Mouse (Mus musculus) forebrain, postnatal 0 days (tissue): ENCODE results near the gene Krt12. TPM values are rescaled to one million over a fixed set of nuclear protein-coding genes. Genes with fewer than 3 reads are reported as not detected.
A peak's percentile ranks its signal among the peaks of the same experiment; 100 is the strongest.

Experiments
- ATAC-seq: fragments of 200-750 bp; cut with Nextera tagmentation; 2 replicates; pipeline ENCODE4 v1.8.0; 2017; ENCODE audit warnings: mild to moderate bottlenecking, moderate library complexity
- DNase-seq: peaks from one replicate; pipeline ENCODE4 v3.0.0-alpha.2; 2015
- H3K27ac ChIP-seq: fragments of 300-500 bp; sonication (generic); 2 replicates; pipeline ENCODE4 v1.5.1; 2014; ENCODE audit warnings: low read depth, mild to moderate bottlenecking, antibody characterized with exemption, low read length, moderate library complexity, mixed read lengths
- H3K27me3 ChIP-seq: fragments of 300-500 bp; sonication (generic); 2 replicates; pipeline ENCODE4 v1.6.1; 2014; ENCODE audit warnings: mild to moderate bottlenecking, low read length, mixed read lengths; ENCODE audit not compliant: insufficient read depth
- H3K36me3 ChIP-seq: fragments of 300-500 bp; sonication (generic); 2 replicates; pipeline ENCODE4 v1.6.1; 2014; ENCODE audit warnings: mild to moderate bottlenecking, moderate library complexity; ENCODE audit not compliant: insufficient read depth
- H3K4me1 ChIP-seq: fragments of 300-500 bp; sonication (generic); 2 replicates; pipeline ENCODE4 v1.6.1; 2014; ENCODE audit warnings: antibody characterized with exemption; ENCODE audit not compliant: insufficient read depth
- H3K4me2 ChIP-seq: fragments of 300-500 bp; sonication (generic); 2 replicates; pipeline ENCODE4 v1.6.1; 2014; ENCODE audit warnings: low read depth, mild to moderate bottlenecking, moderate library complexity
- H3K4me3 ChIP-seq: fragments of 300-500 bp; sonication (generic); 2 replicates; pipeline ENCODE4 v1.5.1; 2014; ENCODE audit warnings: low read depth, low read length, mixed read lengths
- H3K9ac ChIP-seq: fragments of 300-500 bp; sonication (generic); 2 replicates; pipeline ENCODE4 v1.6.1; 2014; ENCODE audit warnings: mild to moderate bottlenecking
- H3K9me3 ChIP-seq: fragments of 300-500 bp; sonication (generic); 2 replicates; pipeline ENCODE4 v1.6.1; 2016; ENCODE audit warnings: low read length
- CTCF ChIP-seq: sonication (generic); IDR thresholded peaks from 2 replicates; pipeline ENCODE4 v1.5.1; 2016; ENCODE audit warnings: antibody characterized with exemption, control low read depth, low read depth
- WGBS: fragments of 180-500 bp; shearing (Covaris S2); extraction: QIAGEN DNeasy Blood & Tissue Kit; methylation state at CpG from one replicate; pipeline ENCODE4 v1.1.7; 2014; 5-methylcytosine and 5-hydroxymethylcytosine counted together
- polyA plus RNA-seq: library from polyadenylated mRNA; unstranded; fragments of >200 nt; fragmentation: Nextera tagmentation; extraction: Ambion mirVana; gene quantifications from 2 replicates; pipeline ENCODE4 v1.2.1, GENCODE M21; 2015
- total RNA-seq: library from RNA; depleted of rRNA; stranded (reverse); fragments of >200 nt; gene quantifications from 2 replicates; pipeline ENCODE4 v1.2.3, GENCODE M21; 2014; rRNA removed

Gene Krt12
- total and polyA plus RNA-seq, 2 experiments from 2014 or later: 0.14 to 1.3 TPM

GRCm38 (mm10) chr11:99369229-99369628 is 52.8 kb downstream of the Krt12 start:
- Histone ChIP-seq H3K4me1 (no peaks in the 10 kb centered on the region), H3K9me3 (no peaks in the 10 kb centered on the region), H3K36me3 (no peaks in the 10 kb centered on the region), H3K9ac (no peak overlapping the region), H3K27me3 (no peaks in the 10 kb centered on the region), H3K27ac (peak overlapping the region; percentile 54), H3K4me2 (no peak overlapping the region), H3K4me3 (no peak overlapping the region)
- no peak for DNase-seq
- 10% methylated on average over 3 of the region's 3 CpGs for WGBS
- peak; percentile 53 for TF ChIP-seq CTCF
- no peak for ATAC-seq

- 40% methylated on average over 10 of the region's 10 CpGs for WGBS
- Histone ChIP-seq H3K36me3 (no peaks in the 10 kb centered on the region), H3K9ac (no peak overlapping the region), H3K4me3 (no peak overlapping the region), H3K4me1 (no peaks in the 10 kb centered on the region), H3K4me2 (no peak overlapping the region), H3K27ac (no peak overlapping the region), H3K27me3 (no peaks in the 10 kb centered on the region), H3K9me3 (no peaks in the 10 kb centered on the region)
- TF ChIP-seq CTCF: peak; percentile 17; the same call in 1 of the 2 replicates
- DNase-seq: no peak
- no peak for ATAC-seq
Measured at GRCm38 (mm10) chr11:99366791-99367190, 55.3 kb downstream of the Krt12 start.

Other genes with a start within 250 kb of the Krt12 start
- gene Smarce1, start 191.2 kb downstream of the Krt12 start, total RNA-seq: 116 and 156 TPM in 2 replicates
- 227 and 228 TPM in 2 replicates for gene Smarce1, start 191.2 kb downstream of the Krt12 start, polyA plus RNA-seq
- gene Krt222, start 178.2 kb downstream of the Krt12 start, total RNA-seq: 6.5 and 7.4 TPM in 2 replicates
- gene Krt222, start 178.2 kb downstream of the Krt12 start, polyA plus RNA-seq: 4.8 and 8.7 TPM in 2 replicates
- gene Krt24, start 137.0 kb downstream of the Krt12 start, total RNA-seq: 0.15 TPM in 1 of 2 replicates, not detected in the other
- gene Krt24, start 137.0 kb downstream of the Krt12 start, polyA plus RNA-seq: 0.08 TPM in 2 replicates
- gene Krt25, start 99.3 kb downstream of the Krt12 start, total RNA-seq: not detected in 2 replicates
- 0.11 and 0.24 TPM in 2 replicates for gene Krt25, start 99.3 kb downstream of the Krt12 start, polyA plus RNA-seq
- gene Krt26, start 84.3 kb downstream of the Krt12 start, total RNA-seq: 0.14 TPM in 1 of 2 replicates, not detected in the other
- gene Krt26, start 84.3 kb downstream of the Krt12 start, polyA plus RNA-seq: 0.12 and 0.15 TPM in 2 replicates
- 0.23 TPM in 1 of 2 replicates, not detected in the other for gene Krt27, start 71.2 kb downstream of the Krt12 start, total RNA-seq
- gene Krt27, start 71.2 kb downstream of the Krt12 start, polyA plus RNA-seq: 0.10 TPM in 1 of 2 replicates, not detected in the other
- gene Krt28, start 47.4 kb downstream of the Krt12 start, total RNA-seq: 0.15 and 0.19 TPM in 2 replicates
- gene Krt28, start 47.4 kb downstream of the Krt12 start, polyA plus RNA-seq: 0.24 and 0.48 TPM in 2 replicates
- 4.0 and 7.1 TPM in 2 replicates for gene Krt10, start 32.9 kb downstream of the Krt12 start, total RNA-seq
- gene Krt10, start 32.9 kb downstream of the Krt12 start, polyA plus RNA-seq: 36.3 and 43.3 TPM in 2 replicates
- gene Krt20, start 15.9 kb upstream of the Krt12 start, total RNA-seq: not detected in 2 replicates
- gene Krt20, start 15.9 kb upstream of the Krt12 start, polyA plus RNA-seq: 0.09 and 0.10 TPM in 2 replicates
- gene Krt23, start 70.9 kb upstream of the Krt12 start, total RNA-seq: 0.08 TPM in 1 of 2 replicates, not detected in the other
- gene Krt23, start 70.9 kb upstream of the Krt12 start, polyA plus RNA-seq: 0.20 and 0.53 TPM in 2 replicates
- not detected in 2 replicates for gene Krt39, start 99.1 kb upstream of the Krt12 start, total RNA-seq
- gene Krt39, start 99.1 kb upstream of the Krt12 start, polyA plus RNA-seq: not detected in 2 replicates
- not detected in 2 replicates for gene Krt40, start 120.9 kb upstream of the Krt12 start, total RNA-seq
- not detected in 2 replicates for gene Krt40, start 120.9 kb upstream of the Krt12 start, polyA plus RNA-seq
- not detected in 2 replicates for gene Krtap3-3, start 128.6 kb upstream of the Krt12 start, total RNA-seq
- gene Krtap3-3, start 128.6 kb upstream of the Krt12 start, polyA plus RNA-seq: not detected in 2 replicates
- gene Krtap3-2, start 134.6 kb upstream of the Krt12 start, total RNA-seq: not detected in 2 replicates
- gene Krtap3-2, start 134.6 kb upstream of the Krt12 start, polyA plus RNA-seq: not detected in 2 replicates
- not detected in 2 replicates for gene Gm11939, start 137.2 kb upstream of the Krt12 start, total RNA-seq
- gene Gm11939, start 137.2 kb upstream of the Krt12 start, polyA plus RNA-seq: not detected in 2 replicates
- gene Krtap3-1, start 144.4 kb upstream of the Krt12 start, total RNA-seq: not detected in 2 replicates
- not detected in 2 replicates for gene Krtap3-1, start 144.4 kb upstream of the Krt12 start, polyA plus RNA-seq
- not detected in 2 replicates for gene Krtap1-5, start 158.8 kb upstream of the Krt12 start, total RNA-seq
- gene Krtap1-5, start 158.8 kb upstream of the Krt12 start, polyA plus RNA-seq: not detected in 2 replicates
- gene Krtap1-4, start 161.4 kb upstream of the Krt12 start, total RNA-seq: not detected in 2 replicates
- gene Krtap1-4, start 161.4 kb upstream of the Krt12 start, polyA plus RNA-seq: not detected in 2 replicates
- gene Krtap1-3, start 169.1 kb upstream of the Krt12 start, total RNA-seq: not detected in 2 replicates
- gene Krtap1-3, start 169.1 kb upstream of the Krt12 start, polyA plus RNA-seq: not detected in 2 replicates
- gene Krtap9-3, start 175.8 kb upstream of the Krt12 start, total RNA-seq: not detected in 2 replicates
- gene Krtap9-3, start 175.8 kb upstream of the Krt12 start, polyA plus RNA-seq: not detected in 2 replicates
- not detected in 2 replicates for gene Gm11938, start 181.0 kb upstream of the Krt12 start, total RNA-seq
- not detected in 2 replicates for gene Gm11938, start 181.0 kb upstream of the Krt12 start, polyA plus RNA-seq
- gene Gm11937, start 187.9 kb upstream of the Krt12 start, total RNA-seq: not detected in 2 replicates
- gene Gm11937, start 187.9 kb upstream of the Krt12 start, polyA plus RNA-seq: not detected in 2 replicates
- gene Krtap2-4, start 192.6 kb upstream of the Krt12 start, total RNA-seq: not detected in 2 replicates
- gene Krtap2-4, start 192.6 kb upstream of the Krt12 start, polyA plus RNA-seq: not detected in 2 replicates
- not detected in 2 replicates for gene Gm11562, start 198.2 kb upstream of the Krt12 start, total RNA-seq
- gene Gm11562, start 198.2 kb upstream of the Krt12 start, polyA plus RNA-seq: not detected in 2 replicates
- not detected in 2 replicates for gene Krtap4-1, start 206.0 kb upstream of the Krt12 start, total RNA-seq
- gene Krtap4-1, start 206.0 kb upstream of the Krt12 start, polyA plus RNA-seq: not detected in 2 replicates
- not detected in 2 replicates for gene Krtap4-2, start 212.8 kb upstream of the Krt12 start, total RNA-seq
- not detected in 2 replicates for gene Krtap4-2, start 212.8 kb upstream of the Krt12 start, polyA plus RNA-seq
- not detected in 2 replicates for gene Krtap4-7, start 221.8 kb upstream of the Krt12 start, total RNA-seq
- not detected in 2 replicates for gene Krtap4-7, start 221.8 kb upstream of the Krt12 start, polyA plus RNA-seq
- not detected in 2 replicates for gene Gm11555, start 228.0 kb upstream of the Krt12 start, total RNA-seq
- not detected in 2 replicates for gene Gm11555, start 228.0 kb upstream of the Krt12 start, polyA plus RNA-seq
- gene Gm11563, start 236.7 kb upstream of the Krt12 start, total RNA-seq: not detected in 2 replicates
- not detected in 2 replicates for gene Gm11563, start 236.7 kb upstream of the Krt12 start, polyA plus RNA-seq
- not detected in 2 replicates for gene Krtap4-6, start 243.7 kb upstream of the Krt12 start, total RNA-seq
- not detected in 2 replicates for gene Krtap4-6, start 243.7 kb upstream of the Krt12 start, polyA plus RNA-seq